Mouse (Mus musculus) lung, postnatal 0 days (tissue): ENCODE measurements around the gene Greb1. TPM values are rescaled to one million over a fixed set of nuclear protein-coding genes. Genes with fewer than 3 reads are reported as not detected.

Source experiments
- ATAC-seq: fragments of 200-750 bp; cut with Nextera tagmentation; 2 replicates; pipeline ENCODE4 v1.8.0; 2017; ENCODE audit warnings: moderate library complexity
- DNase-seq: peaks from one replicate; pipeline ENCODE4 v3.0.0-alpha.2; 2016; ENCODE audit warnings: low spot score
- H3K27ac ChIP-seq: fragments of 300-500 bp; sonication (generic); 2 replicates; pipeline ENCODE4 v1.5.1; 2014; ENCODE audit warnings: antibody characterized with exemption, mild to moderate bottlenecking, low read length, mixed read lengths
- H3K27me3 ChIP-seq: fragments of 300-500 bp; sonication (generic); replicated peaks from 2 replicates; pipeline ENCODE4 v1.6.1; 2014; ENCODE audit warnings: low read length, mixed read lengths; ENCODE audit not compliant: insufficient read depth
- H3K36me3 ChIP-seq: fragments of 300-500 bp; sonication (generic); 2 replicates; pipeline ENCODE4 v1.6.1; 2014; ENCODE audit warnings: low read length, mixed read lengths; ENCODE audit not compliant: insufficient read depth
- H3K4me1 ChIP-seq: fragments of 300-500 bp; sonication (generic); 2 replicates; pipeline ENCODE4 v1.6.1; 2014; ENCODE audit warnings: antibody characterized with exemption, low read depth, low read length, mixed read lengths; ENCODE audit not compliant: insufficient read depth
- H3K4me2 ChIP-seq: fragments of 300-500 bp; sonication (generic); replicated peaks from 2 replicates; pipeline ENCODE4 v1.6.1; 2014; ENCODE audit warnings: low read depth, mild to moderate bottlenecking, low read length, moderate library complexity, mixed read lengths
- H3K4me3 ChIP-seq: fragments of 300-500 bp; sonication (generic); 2 replicates; pipeline ENCODE4 v1.5.1; 2014; ENCODE audit warnings: low read depth, low read length
- H3K9ac ChIP-seq: fragments of 300-500 bp; sonication (generic); replicated peaks from 2 replicates; pipeline ENCODE4 v1.6.1; 2014; ENCODE audit warnings: low read depth, mild to moderate bottlenecking
- H3K9me3 ChIP-seq: fragments of 300-500 bp; sonication (generic); 2 replicates; pipeline ENCODE4 v1.6.1; 2016; ENCODE audit warnings: low read length, mixed read lengths
- CTCF ChIP-seq: IDR thresholded peaks from 2 replicates; pipeline ENCODE4 v1.5.1; 2016; ENCODE audit warnings: antibody characterized with exemption, mild to moderate bottlenecking
- EP300 ChIP-seq: IDR thresholded peaks from 2 replicates; pipeline ENCODE4 v1.6.1; 2016; ENCODE audit warnings: antibody characterized with exemption, mild to moderate bottlenecking, control low read depth
- WGBS: fragments of 180-500 bp; shearing (Covaris S2); extraction: QIAGEN DNeasy Blood & Tissue Kit; methylation state at CpG from one replicate; pipeline ENCODE4 v1.1.7; 2014; 5-methylcytosine and 5-hydroxymethylcytosine counted together
- polyA plus RNA-seq: library from polyadenylated mRNA; unstranded; fragments of >200 nt; fragmentation: Nextera tagmentation; extraction: Ambion mirVana; gene quantifications from 2 replicates; pipeline ENCODE4 v1.2.1, GENCODE M21; 2015

The Greb1 gene
- 0.46 and 1.1 TPM in 2 replicates for polyA plus RNA-seq

DNA sequence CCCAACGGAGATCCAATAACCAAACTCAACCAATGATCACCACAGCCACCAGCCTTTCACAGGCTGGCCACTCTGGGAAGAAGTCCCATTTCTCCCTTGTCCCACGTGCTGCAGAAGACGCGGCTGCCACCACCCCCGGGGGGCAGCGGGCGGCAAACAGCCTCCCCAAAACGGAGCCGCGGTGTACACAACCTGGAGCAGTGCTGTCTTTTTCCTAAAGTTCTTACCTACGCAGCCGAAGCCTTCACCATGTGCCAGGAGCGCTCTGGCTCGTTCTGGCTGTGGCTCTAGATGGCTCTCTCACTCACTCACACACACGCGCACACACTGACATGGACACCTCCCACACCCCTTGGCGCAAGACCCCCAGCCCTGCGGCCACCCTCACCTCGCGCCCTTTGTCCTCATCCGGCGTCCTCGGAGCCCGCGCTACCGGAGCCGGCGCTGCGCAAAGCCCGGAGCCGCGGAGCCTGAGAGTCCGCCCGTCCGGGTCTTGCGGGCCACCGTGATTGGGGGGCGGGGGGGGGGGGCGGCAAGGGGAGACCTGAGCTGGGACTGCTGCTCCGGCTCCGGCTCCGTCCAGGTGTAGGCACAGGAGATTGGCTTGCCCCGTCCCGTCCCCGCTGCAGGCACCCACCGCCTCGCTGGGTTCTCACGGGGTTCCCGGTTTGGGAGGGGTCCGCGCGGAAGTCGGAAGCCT lies at the start of gene Greb1:
Greb1 (minus strand) TSS at position 628 of the 700 bp plus-strand sequence.
- Histone ChIP-seq H3K4me2 (peak within 1 kb of the TSS; percentile 87), H3K9ac (no peak within 1 kb of the TSS), H3K27me3 (0 out of 2 replicates have a peak, but pooled peaks cover 4% of the 10 kb centered on the region), H3K9me3 (no peaks in the 10 kb centered on the region), H3K36me3 (no peaks in the 10 kb centered on the region), H3K27ac (no peak within 1 kb of the TSS), H3K4me1 (no peaks in the 10 kb centered on the region), H3K4me3 (peak within 1 kb of the TSS; percentile 43)
- under 1% methylated on average over 44 of the region's 53 CpGs for WGBS
- DNase-seq = peak; percentile 15
- ATAC-seq = peak; percentile 68
- TF ChIP-seq EP300 = no peak
- no peak for TF ChIP-seq CTCF

DNA sequence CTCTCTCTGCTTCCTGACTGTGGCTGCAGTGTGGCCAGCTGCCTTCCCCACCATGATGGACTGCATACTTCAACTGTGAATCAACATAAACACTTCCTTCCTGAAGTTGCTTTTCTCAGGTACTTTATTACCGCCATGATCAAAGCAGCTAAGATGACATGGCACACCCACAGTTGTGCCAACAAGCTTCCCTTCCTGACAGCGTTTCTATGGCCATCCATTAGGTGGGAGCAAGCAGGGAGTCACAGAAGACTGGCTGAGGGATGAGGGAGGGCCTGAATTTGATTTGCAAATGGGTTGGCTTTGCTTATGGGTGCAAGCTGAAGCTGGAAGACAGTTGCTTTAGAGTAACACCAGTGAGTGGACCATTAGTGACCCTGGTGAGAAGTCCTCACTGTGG lies 49.1 kb upstream of the Greb1 start:
- Histone ChIP-seq H3K36me3 (no peaks in the 10 kb centered on the region), H3K9me3 (no peaks in the 10 kb centered on the region), H3K4me1 (peaks cover 7% of the 10 kb centered on the region; the same call in 1 of the 2 replicates), H3K4me3 (no peak overlapping the region), H3K27ac (no peak overlapping the region), H3K9ac (no peak overlapping the region), H3K4me2 (no peak overlapping the region), H3K27me3 (no peaks in the 10 kb centered on the region)
- DNase-seq = no peak
- 33% methylated on average over 2 of the region's 2 CpGs for WGBS
- no peak for ATAC-seq
- TF ChIP-seq EP300 (no peak), CTCF (no peak)

DNA sequence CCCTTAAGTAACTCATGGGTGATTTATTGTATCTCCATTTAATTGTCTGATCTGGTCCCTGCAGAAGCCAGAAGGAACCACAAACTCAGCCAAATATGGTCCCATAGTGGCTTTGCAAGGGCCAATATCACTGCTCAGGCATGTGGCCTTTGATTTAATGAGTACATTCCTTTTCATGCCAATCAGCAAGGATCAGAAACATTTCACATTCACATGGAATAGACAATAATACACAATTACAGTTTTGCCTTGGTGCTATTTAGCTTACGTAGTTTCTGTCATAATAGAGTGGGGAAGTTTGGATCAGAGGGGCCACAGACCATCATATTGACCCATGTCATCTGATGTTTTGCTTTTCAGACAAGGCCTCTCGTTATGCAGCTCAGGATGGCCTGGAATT lies 47.8 kb upstream of the Greb1 start:
- DNase-seq = no peak
- H3K9ac ChIP-seq = no peak overlapping the region
- TF ChIP-seq EP300 (no peak), CTCF (no peak)
- no peaks in the 10 kb centered on the region for H3K36me3 ChIP-seq
- WGBS = 78% methylated on average over 2 of the region's 2 CpGs
- no peaks in the 10 kb centered on the region for H3K9me3 ChIP-seq
- H3K27ac ChIP-seq = no peak overlapping the region
- no peaks in the 10 kb centered on the region for H3K27me3 ChIP-seq
- no peak overlapping the region for H3K4me3 ChIP-seq
- no peak for ATAC-seq
- H3K4me1 ChIP-seq = peaks cover 2% of the 10 kb centered on the region; the same call in 1 of the 2 replicates
- no peak overlapping the region for H3K4me2 ChIP-seq

DNA sequence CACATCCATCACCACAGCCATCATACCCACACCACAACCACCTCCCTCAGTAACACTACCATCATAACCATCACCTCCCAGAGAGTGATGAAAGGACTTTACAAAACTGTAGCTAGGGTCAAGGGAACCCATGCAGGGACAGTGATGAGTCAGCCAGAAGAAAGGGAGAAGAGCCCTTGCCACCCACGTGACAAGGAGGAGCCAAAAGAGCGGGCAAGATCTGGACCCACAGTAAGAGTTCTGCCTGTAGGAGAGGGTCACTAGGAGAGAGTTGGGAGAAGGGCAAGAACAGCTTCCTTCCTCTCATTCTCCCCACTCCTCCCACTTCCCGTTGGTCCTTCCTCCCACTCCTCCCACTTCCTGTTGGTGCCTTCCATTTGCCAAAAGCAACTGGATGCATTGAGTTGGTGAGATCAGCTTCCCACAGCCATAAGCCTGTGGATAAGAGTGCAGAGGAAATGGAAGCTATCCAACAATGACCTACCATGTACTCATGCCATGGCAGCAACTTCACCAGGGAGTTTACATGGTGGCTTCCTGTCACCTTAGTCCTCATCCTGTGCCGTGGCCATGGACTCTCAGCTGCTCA lies 46.6 kb upstream of the Greb1 start:
- no peak overlapping the region for H3K4me2 ChIP-seq
- TF ChIP-seq EP300 (peak; percentile 75), CTCF (no peak)
- H3K27me3 ChIP-seq = no peaks in the 10 kb centered on the region
- no peak overlapping the region for H3K4me3 ChIP-seq
- no peaks in the 10 kb centered on the region for H3K9me3 ChIP-seq
- no peaks in the 10 kb centered on the region for H3K36me3 ChIP-seq
- no peak overlapping the region for H3K27ac ChIP-seq
- peak; percentile 52 for ATAC-seq
- DNase-seq = peak; percentile 73
- no peak overlapping the region for H3K9ac ChIP-seq
- H3K4me1 ChIP-seq = no peaks in the 10 kb centered on the region
- 57% methylated on average over 4 of the region's 4 CpGs for WGBS

DNA sequence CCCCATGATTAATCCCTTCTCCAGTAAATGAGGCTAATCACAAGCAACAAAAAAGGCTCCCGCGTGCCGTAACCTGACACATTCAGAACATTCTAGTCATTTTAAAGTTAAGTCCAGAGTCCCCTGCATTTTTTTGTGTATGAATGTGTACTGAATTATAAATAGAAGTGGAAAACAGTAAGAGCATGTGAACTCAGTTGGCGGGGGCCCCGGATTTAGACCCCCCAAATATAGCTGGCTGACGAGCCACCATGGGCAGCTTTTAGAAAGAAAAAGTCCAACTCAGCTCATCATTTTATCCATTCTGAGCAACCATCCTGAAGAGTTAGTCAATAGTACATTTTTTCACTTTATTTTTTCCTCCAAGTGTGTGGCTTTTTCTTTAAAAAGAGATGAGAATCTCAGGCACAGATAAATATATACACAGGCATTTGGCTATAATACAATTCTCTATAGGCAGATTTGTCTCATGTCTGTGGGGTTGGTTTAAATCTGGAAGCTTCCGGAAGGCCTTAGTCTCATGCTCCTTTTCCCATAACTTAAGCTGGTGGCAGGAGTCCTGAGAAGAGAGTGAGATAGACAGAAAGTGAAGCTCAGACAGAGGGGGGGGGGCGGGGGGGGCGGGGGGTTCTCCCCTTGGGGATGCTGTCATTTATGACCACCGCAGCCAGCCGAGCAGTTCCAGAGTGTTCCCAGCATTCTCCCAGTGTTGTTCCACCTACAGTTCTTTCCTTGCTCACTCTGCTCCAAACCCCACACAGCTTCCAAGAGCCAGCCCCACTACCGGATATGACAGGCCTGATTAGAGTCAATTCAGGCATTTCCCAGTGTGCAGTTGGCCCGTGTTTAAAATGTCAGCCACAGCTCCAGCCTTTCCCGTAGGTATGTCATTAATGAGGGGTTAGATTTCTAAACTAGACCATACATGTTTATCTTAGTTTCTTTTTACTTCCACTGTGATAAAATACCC lies 44.2 kb upstream of the Greb1 start:
- TF ChIP-seq EP300 (peak; percentile 41; the same call in 1 of the 2 replicates), CTCF (no peak)
- H3K4me2 ChIP-seq = no peak overlapping the region
- peak; percentile 84 for DNase-seq
- H3K4me1 ChIP-seq = no peaks in the 10 kb centered on the region
- ATAC-seq = peak; percentile 64
- H3K9ac ChIP-seq = no peak overlapping the region
- no peak overlapping the region for H3K4me3 ChIP-seq
- no peaks in the 10 kb centered on the region for H3K9me3 ChIP-seq
- H3K27ac ChIP-seq = peak overlapping the region; percentile 47
- H3K27me3 ChIP-seq = no peaks in the 10 kb centered on the region
- H3K36me3 ChIP-seq = no peaks in the 10 kb centered on the region
- 40% methylated on average over 14 of the region's 14 CpGs for WGBS
